Mouse (Mus musculus) lung, postnatal 25 days (tissue): ENCODE measurements around the gene Mei1.

Experiments
- DNase-seq: peaks from one replicate; pipeline ENCODE4 v3.0.0; 2022; ENCODE audit warnings: low spot score

Mei1 gene

GRCm38 (mm10) chr15:82069898-82070297, at the start of gene Mei1:
Gene Mei1, plus strand, starts transcription at chr15:82069996.
- no peak for DNase-seq

- no peak for DNase-seq
Observed at GRCm38 (mm10) chr15:82022535-82023088, 47.2 kb upstream of the Mei1 start.

GRCm38 (mm10) chr15:82023965-82024635, 45.7 kb upstream of the Mei1 start:
- DNase-seq: no peak

- no peak for DNase-seq
Observed at GRCm38 (mm10) chr15:82027276-82027675, 42.5 kb upstream of the Mei1 start.

- DNase-seq: no peak
Observed at GRCm38 (mm10) chr15:82027726-82028125, 42.1 kb upstream of the Mei1 start.

- no peak for DNase-seq
Observed at GRCm38 (mm10) chr15:82032386-82032785, 37.4 kb upstream of the Mei1 start.

GRCm38 (mm10) chr15:82033762-82034161, 36.0 kb upstream of the Mei1 start, which contains the start of gene Desi1:
Gene Desi1, minus strand, starts transcription at chr15:82033862.
- no peak for DNase-seq

GRCm38 (mm10) chr15:82035904-82036689, 33.7 kb upstream of the Mei1 start:
- DNase-seq: peak; percentile 27

- peak; percentile 41 for DNase-seq
Observed at GRCm38 (mm10) chr15:82040650-82041049, 29.1 kb upstream of the Mei1 start.

- no peak for DNase-seq
Observed at GRCm38 (mm10) chr15:82044166-82044784, 25.5 kb upstream of the Mei1 start.

GRCm38 (mm10) chr15:82046246-82046891, 23.4 kb upstream of the Mei1 start:
- no peak for DNase-seq

- peak; percentile 94 for DNase-seq
Observed at GRCm38 (mm10) chr15:82047080-82047883, 22.5 kb upstream of the Mei1 start, which contains the start of gene Snu13. Gene Snu13, minus strand, starts transcription at chr15:82047598.

- DNase-seq: no peak
Observed at GRCm38 (mm10) chr15:82052544-82052943, 17.3 kb upstream of the Mei1 start.

GRCm38 (mm10) chr15:82058719-82059201, 11.0 kb upstream of the Mei1 start, which contains the start of gene 4930407I10Rik:
Gene 4930407I10Rik, plus strand, starts transcription at chr15:82059151.
- no peak for DNase-seq

GRCm38 (mm10) chr15:82063909-82064308, 5.9 kb upstream of the Mei1 start:
- DNase-seq: no peak

- DNase-seq: peak; percentile 79
Observed at GRCm38 (mm10) chr15:82065511-82065910, 4.3 kb upstream of the Mei1 start.

GRCm38 (mm10) chr15:82071816-82072469, 2.1 kb downstream of the Mei1 start:
- DNase-seq: no peak

- DNase-seq: no peak
Observed at GRCm38 (mm10) chr15:82073490-82073889, 3.7 kb downstream of the Mei1 start.

GRCm38 (mm10) chr15:82079883-82080282, 10.1 kb downstream of the Mei1 start:
- DNase-seq: no peak

- DNase-seq: no peak
Observed at GRCm38 (mm10) chr15:82081161-82081560, 11.4 kb downstream of the Mei1 start.
